ENCODE assay signal across 12 mouse cellular contexts in the genomic region with DNA sequence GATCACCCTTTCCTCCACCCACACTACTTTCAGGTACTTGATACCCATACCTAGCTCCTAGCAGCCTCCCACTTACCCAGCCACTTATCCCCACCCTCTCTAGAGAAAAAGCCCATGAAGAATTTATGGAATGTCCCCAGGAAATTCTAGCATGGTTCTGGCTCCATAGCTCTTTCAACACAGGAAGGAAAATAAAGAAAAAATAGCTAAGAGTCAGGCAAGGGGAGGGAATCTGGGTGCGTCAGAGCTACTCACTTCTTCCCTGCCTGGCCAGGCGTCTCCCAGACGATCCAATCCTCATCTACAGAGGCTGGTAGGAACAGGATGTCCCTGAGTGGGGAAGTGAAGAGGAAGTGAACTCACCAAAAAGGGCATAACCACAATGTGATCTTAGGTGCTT. TPM values are rescaled to one million over a fixed set of nuclear protein-coding genes. Genes with fewer than 3 reads are reported as not detected.
DNase-seq lines count a peak whose midpoint lies in the region; ATAC-seq and TF ChIP-seq lines count a peak whose summit lies in the region.
"Had no signal": no experiment of that assay in that cellular context is flagged by ENCODE, and none has a peak within 500 bp of the region (broad histone marks: within the 10 kb centered on the region; RNA-seq: fewer than 3 reads in every experiment).

No protein-coding gene starts in this region.

- H3K27ac ChIP-seq in heart, embryonic 10.5 days: no peak overlapping the region
- peak overlapping the region; percentile 72 for H3K27ac ChIP-seq in cortical plate, adult 2 months (ENCODE audit: insufficient read depth, low read length)
- peak overlapping the region; percentile 89 for H3K27ac ChIP-seq in lung, postnatal 0 days (ENCODE audit: low read length)
- H3K27ac ChIP-seq: embryonic facial prominence, embryonic 15.5 days; midbrain, embryonic 12.5 days had no signal

- peak; percentile 99 for DNase-seq in heart, adult 11 months
- DNase-seq in heart, embryonic 10.5 days (ENCODE audit: low spot score): no peak
- peak; percentile 28 for DNase-seq in heart, postnatal 4 days
- DNase-seq in lung, postnatal 0 days (ENCODE audit: low spot score): peak; percentile 96
- DNase-seq in natural killer cell, adult 2 months (ENCODE audit: low spot score in 2 of 2): no peak
- no peak for DNase-seq in right cerebral cortex, adult 18-20 months
- no peak for DNase-seq in T-cell, adult 2 months (ENCODE audit: low spot score)
- DNase-seq: thymus, postnatal 25 days had no signal

- peaks cover 14% of the 10 kb centered on the region for H3K36me3 ChIP-seq in heart, embryonic 10.5 days
- H3K36me3 ChIP-seq in lung, postnatal 0 days (ENCODE audit: insufficient read depth, low read length): no peaks in the 10 kb centered on the region; the same call in 1 of the 2 replicates

- peak; percentile 100 for TF ChIP-seq EP300 in lung, postnatal 0 days (IDR thresholded peaks at IDR 0.05)

- WGBS in heart, embryonic 10.5 days: 44% methylated on average over 3 of the region's 3 CpGs
- WGBS in lung, postnatal 0 days: 19% methylated on average over 3 of the region's 3 CpGs

- TF ChIP-seq POLR2A in cortical plate, adult 2 months (IDR thresholded peaks at IDR 0.05; ENCODE audit: extremely low read depth, insufficient read depth, low read length): no peak

- H3K9ac ChIP-seq in lung, postnatal 0 days (replicated peaks; ENCODE audit: low read depth): no peak overlapping the region
- H3K9ac ChIP-seq: embryonic facial prominence, embryonic 15.5 days; midbrain, embryonic 12.5 days had no signal

- H3K4me2 ChIP-seq in lung, postnatal 0 days (replicated peaks; ENCODE audit: low read depth, low read length): no peak overlapping the region
- H3K4me2 ChIP-seq: embryonic facial prominence, embryonic 15.5 days; midbrain, embryonic 12.5 days had no signal

- peak; percentile 98 for ATAC-seq in lung, postnatal 0 days

- no peak overlapping the region for H3K4me3 ChIP-seq in heart, embryonic 10.5 days
- H3K4me3 ChIP-seq in cortical plate, adult 2 months (ENCODE audit: insufficient read depth, low read length): no peak overlapping the region
- no peak overlapping the region for H3K4me3 ChIP-seq in lung, postnatal 0 days (ENCODE audit: low read depth, low read length)
- H3K4me3 ChIP-seq: embryonic facial prominence, embryonic 15.5 days; midbrain, embryonic 12.5 days had no signal

- no peaks in the 10 kb centered on the region for H3K9me3 ChIP-seq in heart, embryonic 10.5 days
- no peaks in the 10 kb centered on the region for H3K9me3 ChIP-seq in lung, postnatal 0 days (ENCODE audit: low read length)
- H3K9me3 ChIP-seq: embryonic facial prominence, embryonic 15.5 days; midbrain, embryonic 12.5 days had no signal

- no peaks in the 10 kb centered on the region for H3K27me3 ChIP-seq in heart, embryonic 10.5 days (ENCODE audit: insufficient read depth, poor library complexity, severe bottlenecking)
- no peaks in the 10 kb centered on the region for H3K27me3 ChIP-seq in lung, postnatal 0 days (replicated peaks; ENCODE audit: insufficient read depth, low read length)
- H3K27me3 ChIP-seq: CH12.LX; embryonic facial prominence, embryonic 15.5 days had no signal

- H3K4me1 ChIP-seq in heart, embryonic 10.5 days: peaks cover 10% of the 10 kb centered on the region; the same call in 1 of the 2 replicates
- peaks cover 7% of the 10 kb centered on the region; the same call in 1 of the 2 replicates for H3K4me1 ChIP-seq in cortical plate, adult 2 months (ENCODE audit: control insufficient read depth, insufficient read depth, low read length)
- peaks cover 8% of the 10 kb centered on the region; the same call in 1 of the 2 replicates for H3K4me1 ChIP-seq in lung, postnatal 0 days (ENCODE audit: insufficient read depth, low read depth, low read length)

- TF ChIP-seq CTCF in cortical plate, adult 2 months (IDR thresholded peaks at IDR 0.05; ENCODE audit: extremely low read depth, insufficient read depth, low read length): no peak
- no peak for TF ChIP-seq CTCF in lung, postnatal 0 days (IDR thresholded peaks at IDR 0.05)

RNA-seq across cellular contexts. Expression of gene Plxna2, which starts 34.0 kb away (rescaled TPM):
- polyA plus RNA-seq in heart, embryonic 10.5 days (2016; fragmentation: Nextera tagmentation; extraction: Ambion mirVana): 5.8 and 8.2 TPM in 2 replicates
- polyA plus RNA-seq in cortical plate, adult 2 months (2012; rRNA removed): 34.7 and 36.7 TPM in 2 replicates
- total RNA-seq in heart, postnatal 4 days (2021): 10 to 100 TPM; 23.7 to 24.7 TPM
- polyA plus RNA-seq in lung, postnatal 0 days (2015; fragmentation: Nextera tagmentation; extraction: Ambion mirVana): 4.5 and 5.8 TPM in 2 replicates

Comparison
In these comparisons a context has a peak if more than half of its experiments do, and no peak if none do; other contexts are left out.
1. DNase-seq: peak in heart, adult 11 months (single experiment), heart, postnatal 4 days (single experiment) and lung, postnatal 0 days (single experiment); none in heart, embryonic 10.5 days (single experiment), natural killer cell, adult 2 months (0 of 2), right cerebral cortex, adult 18-20 months (single experiment) and T-cell, adult 2 months (single experiment).